Mouse (Mus musculus): ENCODE measurements at regions not wholly inside any gene's neighbourhood (a gene's known extent, or its start where the extent isn't known, plus 50 kb on each side); places are given as distances from the start of the nearest gene placed in this dataset.

- H3K4me1 ChIP-seq (ENCODE audit: control insufficient read depth in 1 of 2, insufficient read depth in 2 of 2): no peaks in the 10 kb centered on the region
- H3K36me3 ChIP-seq (replicated peaks in 1 of 2; ENCODE audit: control insufficient read depth in 1 of 2, insufficient read depth in 1 of 2, low read length in 1 of 2): no peaks in the 10 kb centered on the region
- no peak for DNase-seq (ENCODE audit: extremely low read depth)
- no peaks in the 10 kb centered on the region for H3K27me3 ChIP-seq (replicated peaks)
- no peak overlapping the region for H3K9ac ChIP-seq (ENCODE audit: insufficient read depth, low read depth)
- no peaks in the 10 kb centered on the region for H3K9me3 ChIP-seq (replicated peaks; ENCODE audit: low read length)
- TF ChIP-seq CHD2 (IDR thresholded peaks at IDR 0.05; ENCODE audit: low read length) (no peak), SIN3A (IDR thresholded peaks at IDR 0.05; ENCODE audit: low read length) (no peak), MAX (IDR thresholded peaks at IDR 0.05; ENCODE audit: low read length) (no peak)
- dilution Hi-C loops (cut with MboI; ENCODE audit: extremely low pct_ligation_motif_present, extremely low pct_unique_long_range_greater_than_20kb, low sequenced_read_pairs) (no loop called here), in situ Hi-C loops (cut with MboI; ENCODE audit: low pct_ligation_motif_present, low pct_unique_long_range_greater_than_20kb, low sequenced_read_pairs) (no loop called here)
- no peaks in the 10 kb centered on the region for H3K79me2 ChIP-seq (replicated peaks; ENCODE audit: control insufficient read depth, extremely low read depth, insufficient read depth, poor library complexity, severe bottlenecking)
- H3K4me3 ChIP-seq (replicated peaks in 1 of 3; ENCODE audit: low read depth in 2 of 3, low read length in 2 of 3, poor library complexity in 1 of 3): no peak overlapping the region
- H3K4me2 ChIP-seq (ENCODE audit: insufficient read depth, low read depth, poor library complexity, severe bottlenecking): no peak overlapping the region
- H3K27ac ChIP-seq (ENCODE audit: insufficient read depth, low read depth): no peak overlapping the region
Observed at GRCm38 (mm10) chr10:31260914-31261313, 52.3 kb upstream of the Hddc2 start.

All from CH12.LX (cell line).